Mouse (Mus musculus) erythroblast, embryonic 14.5 days (primary cell): ENCODE data around the gene 4930455H04Rik.

Source experiments
- GATA1 ChIP-seq: IDR thresholded peaks from 2 replicates; pipeline ENCODE4 v1.6.1; 2012; ENCODE audit warnings: low read length, inconsistent platforms, mixed read lengths
- TAL1 ChIP-seq: IDR thresholded peaks from 3 replicates; pipeline ENCODE4 v1.6.1; 2012; ENCODE audit warnings: low read length, inconsistent platforms, mixed read lengths

DNA sequence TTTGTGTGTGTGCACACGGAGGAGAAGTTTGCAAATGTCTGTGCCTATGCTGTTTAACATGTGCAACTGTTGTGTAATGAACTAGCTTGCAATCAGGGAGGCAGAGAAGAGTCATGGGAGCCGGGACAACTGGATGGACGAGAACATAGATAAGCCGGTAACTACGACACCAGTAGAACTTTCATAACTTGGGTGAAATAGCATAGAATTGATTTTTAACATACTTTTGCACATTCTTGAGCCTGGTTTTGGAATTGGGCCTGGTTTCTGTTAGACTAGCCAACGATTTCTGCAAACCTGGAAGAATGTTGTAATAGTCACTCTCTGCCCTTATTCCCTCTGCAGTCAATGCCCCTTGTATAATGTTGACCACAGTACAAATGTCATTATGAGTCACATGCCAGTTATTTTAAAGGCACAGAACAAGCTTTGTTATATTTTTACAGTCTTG, 17.4 kb upstream of the 4930455H04Rik start:
- TF ChIP-seq GATA1 (no peak), TAL1 (no peak)
